Mouse (Mus musculus) erythroid progenitor cell, adult 5-6 weeks (primary cell): ENCODE results near the gene 1700047I17Rik2. TPM values are rescaled to one million over a fixed set of nuclear protein-coding genes. Genes with fewer than 3 reads are reported as not detected.
A peak's percentile ranks its signal among the peaks of the same experiment; 100 is the strongest.
"Not testable (repeated sequence)": the region's sequence is repeated elsewhere in the genome, so short reads cannot be mapped to it uniquely, and the experiment has no call there.

Experiments
- ATAC-seq: replicated peaks from 2 replicates; pipeline ENCODE4 v1.8.0; 2016; ENCODE audit warnings: moderate number of reproducible peaks, mild to moderate bottlenecking, moderate TSS enrichment, inconsistent platforms; ENCODE audit not compliant: poor library complexity, low FRiP score, severe bottlenecking
- total RNA-seq, 2 experiments: library from RNA; stranded (forward) in 1 of 2; stranded (reverse) in 1 of 2; fragments of 150-400 nt in 1 of 2; fragments of 186-747, 209-891 nt in 1 of 2; gene quantifications; 2 replicates each; pipeline versions ENCODE4 v1.2.3 to v1.2.4; 2015 to 2017; ENCODE audit warnings: low replicate concordance in 2 of 2

Gene 1700047I17Rik2
- total RNA-seq (2015; ENCODE audit: low replicate concordance) (26.4 TPM in 1 of 2 replicates, not detected in the other), total RNA-seq (2017; ENCODE audit: low replicate concordance) (not detected in 2 replicates)

DNA sequence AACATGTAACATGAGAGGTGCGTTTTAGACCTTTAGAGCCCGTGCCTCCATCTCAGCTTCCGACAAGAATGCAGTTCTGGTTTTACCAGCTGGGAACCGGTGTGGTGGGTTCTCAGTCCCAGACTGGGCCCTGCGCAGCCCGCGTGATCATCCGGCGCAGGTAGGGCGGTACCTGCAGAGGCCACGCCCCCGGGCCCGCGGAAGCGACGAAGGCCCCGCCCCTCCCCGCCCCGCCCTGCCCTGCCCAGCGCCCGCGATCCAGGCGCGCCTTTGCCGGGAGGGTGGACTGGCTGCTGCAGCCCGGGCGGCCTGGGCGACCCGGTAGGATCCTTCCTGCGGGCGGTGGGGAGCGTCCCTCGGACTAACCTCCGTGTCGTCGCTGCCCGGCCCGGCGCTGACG, at the start of gene 1700047I17Rik2:
Gene 1700047I17Rik2 (plus strand): TSS at position 287 of the 400 bp plus-strand sequence.
- ATAC-seq: peak; percentile 87

DNA sequence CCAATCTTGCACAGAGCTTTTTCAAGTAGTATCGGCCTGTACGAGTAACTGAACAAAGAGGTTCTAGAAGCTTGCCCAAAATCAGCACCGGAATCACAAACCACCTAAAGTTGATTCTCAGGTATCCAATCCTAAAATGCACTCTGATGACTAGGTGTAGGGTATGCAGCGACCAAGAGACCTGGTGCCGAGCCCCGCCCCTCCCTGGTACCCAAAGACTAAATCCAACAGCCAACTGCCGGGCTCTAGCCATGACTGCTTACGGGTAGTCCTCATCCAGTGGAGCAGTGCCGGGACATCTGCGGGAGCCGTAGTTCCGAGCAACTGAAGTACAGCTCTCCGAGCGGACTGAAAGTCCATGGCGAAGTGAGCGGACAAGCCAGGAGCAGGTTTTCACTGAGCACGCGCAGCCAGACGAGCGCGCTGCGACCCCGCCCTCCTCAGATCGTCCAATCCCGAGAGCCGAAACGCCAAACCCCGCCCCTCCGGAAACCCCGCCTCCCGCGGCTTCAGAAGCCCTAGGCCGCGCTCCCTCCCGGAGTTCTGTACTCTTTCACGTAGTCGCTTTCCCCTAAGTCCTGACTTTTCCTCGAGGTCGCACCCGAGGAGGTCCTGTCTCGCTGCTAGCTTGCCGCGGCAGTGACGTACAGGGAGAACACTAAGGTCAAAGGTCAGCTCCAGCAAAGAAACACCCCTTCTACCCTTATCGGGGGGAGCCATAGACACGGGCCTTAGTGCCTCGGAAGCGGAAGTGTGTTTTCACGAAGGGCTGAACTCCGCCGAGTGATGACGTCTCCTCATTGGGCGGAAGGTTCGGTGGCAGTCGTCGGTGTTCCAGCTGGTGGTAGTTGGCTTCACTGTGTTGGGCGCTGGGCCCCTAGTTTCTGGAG, 44.6 kb upstream of the 1700047I17Rik2 start, which contains the start of gene Srp54b:
Gene Srp54b (plus strand): TSS at position 546 of the 890 bp plus-strand sequence.
- ATAC-seq: peak; percentile 94

DNA sequence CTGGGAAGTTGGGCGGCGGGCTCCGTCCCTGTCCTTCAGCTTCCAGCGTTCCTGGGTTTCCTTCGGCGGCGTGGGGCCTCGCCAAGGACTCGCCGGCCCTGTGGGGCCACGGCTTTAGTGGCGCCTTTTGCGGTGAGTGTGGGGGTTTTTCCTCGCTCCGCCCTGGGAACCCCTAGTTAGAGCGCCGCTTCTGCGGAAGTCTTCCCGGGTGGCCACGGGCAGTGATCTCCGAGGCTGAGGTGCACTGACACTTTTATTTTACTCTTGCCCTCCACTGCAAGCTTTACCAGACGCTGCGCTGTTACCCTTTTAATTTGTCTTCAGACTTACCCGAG, 44.0 kb upstream of the 1700047I17Rik2 start:
- not testable (repeated sequence) for ATAC-seq

DNA sequence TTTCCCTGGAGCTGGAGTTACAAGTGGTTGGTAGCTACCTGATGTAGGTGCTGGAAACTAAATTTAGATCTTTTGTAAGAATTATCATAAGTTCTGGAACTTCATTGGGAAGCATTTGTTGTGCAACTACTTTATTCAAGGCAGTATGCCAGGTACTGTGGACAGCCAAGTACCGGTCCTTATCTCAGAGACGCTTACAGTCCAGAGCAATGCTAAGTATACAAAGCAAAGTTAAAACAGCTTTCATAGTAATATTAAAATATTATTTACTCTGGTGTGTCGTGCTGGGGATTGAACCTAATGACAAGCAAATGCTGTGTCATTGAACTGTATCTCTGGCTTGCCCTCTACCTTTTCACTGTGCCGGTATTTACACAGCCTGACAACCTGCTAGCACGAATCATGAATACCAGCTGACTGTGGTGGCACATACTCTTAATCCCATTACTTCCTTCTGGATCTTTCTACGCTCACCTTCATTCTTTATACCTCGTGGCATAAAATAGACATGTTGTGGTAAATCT, 32.3 kb upstream of the 1700047I17Rik2 start:
- not testable (repeated sequence) for ATAC-seq

DNA sequence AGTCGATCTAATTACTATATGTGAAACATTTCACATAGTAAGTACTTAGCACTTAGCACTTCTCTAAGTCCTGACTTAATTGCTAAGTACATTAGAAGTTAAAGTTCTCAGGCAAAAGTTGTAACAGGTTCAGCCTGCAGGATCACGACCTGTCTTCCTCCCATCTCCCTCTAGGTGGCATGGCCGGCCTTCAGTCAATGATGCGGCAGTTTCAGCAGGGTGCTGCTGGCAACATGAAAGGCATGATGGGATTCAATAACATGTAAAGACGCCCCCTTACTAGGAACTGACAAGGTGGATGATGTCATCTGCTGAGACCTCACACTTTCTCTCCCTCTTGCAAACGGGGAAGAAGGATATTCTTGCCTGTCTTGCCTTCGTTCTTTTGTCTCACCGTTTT, 11.7 kb upstream of the 1700047I17Rik2 start:
- peak; percentile 50; the same call in 1 of the 2 replicates for ATAC-seq

DNA sequence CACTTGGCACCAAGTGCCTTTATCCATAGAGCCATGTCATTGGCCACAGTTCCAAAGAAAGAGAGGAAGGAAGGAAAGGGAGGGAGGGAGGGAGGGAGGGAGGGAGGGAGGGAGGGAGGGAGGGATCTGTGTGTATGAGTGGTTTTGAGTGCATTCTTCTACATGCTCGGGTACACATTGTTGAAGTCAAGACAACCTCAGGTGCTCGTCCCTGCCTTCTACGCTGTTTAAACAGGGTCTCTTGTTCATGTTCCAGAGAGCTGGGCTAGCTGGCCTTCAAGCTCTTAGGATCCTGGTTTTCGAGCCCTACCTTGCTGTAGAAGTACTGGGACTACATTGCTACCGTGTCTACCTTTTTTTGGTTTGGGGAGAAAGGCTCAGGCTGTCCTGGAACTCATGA, 10.3 kb upstream of the 1700047I17Rik2 start:
- not testable (repeated sequence) for ATAC-seq

DNA sequence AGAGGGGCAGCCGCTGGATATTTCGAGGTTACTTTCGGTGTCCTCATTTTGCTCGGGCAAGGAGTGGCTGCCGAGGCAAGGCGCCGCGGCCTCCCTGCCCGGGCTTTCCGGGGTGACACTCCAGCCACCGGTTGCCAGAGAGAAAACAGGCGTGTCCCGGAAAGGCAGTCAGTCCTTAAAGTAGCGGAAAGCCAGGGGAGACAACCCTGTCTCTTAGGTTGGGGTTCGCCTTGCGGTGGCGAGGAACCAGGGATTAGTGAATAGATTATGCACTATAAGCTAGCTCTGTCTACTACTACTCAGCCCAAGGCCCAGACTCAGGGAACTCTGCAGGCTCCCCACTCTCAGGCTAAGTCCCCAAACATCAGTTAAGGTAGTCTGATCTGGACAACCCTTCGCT, 407 bp downstream of the 1700047I17Rik2 start:
- ATAC-seq: peak; percentile 87

DNA sequence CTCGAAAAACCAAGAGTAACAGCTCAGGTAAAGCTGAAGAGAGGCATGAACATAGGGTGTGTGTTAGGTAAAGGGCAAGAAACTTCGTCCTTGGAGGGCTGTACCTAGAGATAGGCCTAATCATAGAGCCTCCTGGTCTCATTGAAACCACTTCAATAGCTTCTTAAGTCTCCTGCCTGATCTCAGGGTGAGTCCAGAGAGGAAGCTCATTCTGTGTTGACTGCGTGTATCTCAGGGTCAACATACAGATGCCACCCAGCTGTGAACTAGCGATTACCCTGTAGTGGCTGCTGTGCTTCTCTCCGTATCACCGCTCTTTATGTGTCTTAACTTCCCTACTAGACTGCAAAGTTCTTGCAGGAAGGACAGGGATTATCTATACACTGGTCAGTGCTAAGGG, 13.6 kb downstream of the 1700047I17Rik2 start:
- ATAC-seq: not testable (repeated sequence)

DNA sequence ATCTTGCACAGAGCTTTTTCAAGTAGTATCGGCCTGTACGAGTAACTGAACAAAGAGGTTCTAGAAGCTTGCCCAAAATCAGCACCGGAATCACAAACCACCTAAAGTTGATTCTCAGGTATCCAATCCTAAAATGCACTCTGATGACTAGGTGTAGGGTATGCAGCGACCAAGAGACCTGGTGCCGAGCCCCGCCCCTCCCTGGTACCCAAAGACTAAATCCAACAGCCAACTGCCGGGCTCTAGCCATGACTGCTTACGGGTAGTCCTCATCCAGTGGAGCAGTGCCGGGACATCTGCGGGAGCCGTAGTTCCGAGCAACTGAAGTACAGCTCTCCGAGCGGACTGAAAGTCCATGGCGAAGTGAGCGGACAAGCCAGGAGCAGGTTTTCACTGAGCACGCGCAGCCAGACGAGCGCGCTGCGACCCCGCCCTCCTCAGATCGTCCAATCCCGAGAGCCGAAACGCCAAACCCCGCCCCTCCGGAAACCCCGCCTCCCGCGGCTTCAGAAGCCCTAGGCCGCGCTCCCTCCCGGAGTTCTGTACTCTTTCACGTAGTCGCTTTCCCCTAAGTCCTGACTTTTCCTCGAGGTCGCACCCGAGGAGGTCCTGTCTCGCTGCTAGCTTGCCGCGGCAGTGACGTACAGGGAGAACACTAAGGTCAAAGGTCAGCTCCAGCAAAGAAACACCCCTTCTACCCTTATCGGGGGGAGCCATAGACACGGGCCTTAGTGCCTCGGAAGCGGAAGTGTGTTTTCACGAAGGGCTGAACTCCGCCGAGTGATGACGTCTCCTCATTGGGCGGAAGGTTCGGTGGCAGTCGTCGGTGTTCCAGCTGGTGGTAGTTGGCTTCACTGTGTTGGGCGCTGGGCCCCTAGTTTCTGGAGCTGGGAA, 30.5 kb downstream of the 1700047I17Rik2 start, which contains the start of gene Srp54c:
Gene Srp54c (plus strand): TSS at position 543 of the 894 bp plus-strand sequence.
- ATAC-seq: peak; percentile 94

DNA sequence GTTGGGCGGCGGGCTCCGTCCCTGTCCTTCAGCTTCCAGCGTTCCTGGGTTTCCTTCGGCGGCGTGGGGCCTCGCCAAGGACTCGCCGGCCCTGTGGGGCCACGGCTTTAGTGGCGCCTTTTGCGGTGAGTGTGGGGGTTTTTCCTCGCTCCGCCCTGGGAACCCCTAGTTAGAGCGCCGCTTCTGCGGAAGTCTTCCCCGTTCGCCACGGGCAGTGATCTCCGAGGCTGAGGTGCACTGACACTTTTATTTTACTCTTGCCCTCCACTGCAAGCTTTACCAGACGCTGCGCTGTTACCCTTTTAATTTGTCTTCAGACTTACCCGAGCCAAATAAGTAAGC, 31.1 kb downstream of the 1700047I17Rik2 start:
- peak; percentile 28; the same call in 1 of the 2 replicates for ATAC-seq

DNA sequence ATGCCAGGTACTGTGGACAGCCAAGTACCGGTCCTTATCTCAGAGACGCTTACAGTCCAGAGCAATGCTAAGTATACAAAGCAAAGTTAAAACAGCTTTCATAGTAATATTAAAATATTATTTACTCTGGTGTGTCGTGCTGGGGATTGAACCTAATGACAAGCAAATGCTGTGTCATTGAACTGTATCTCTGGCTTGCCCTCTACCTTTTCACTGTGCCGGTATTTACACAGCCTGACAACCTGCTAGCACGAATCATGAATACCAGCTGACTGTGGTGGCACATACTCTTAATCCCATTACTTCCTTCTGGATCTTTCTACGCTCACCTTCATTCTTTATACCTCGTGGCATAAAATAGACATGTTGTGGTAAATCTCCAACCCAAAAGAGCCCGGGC, 42.9 kb downstream of the 1700047I17Rik2 start:
- ATAC-seq: not testable (repeated sequence)

DNA sequence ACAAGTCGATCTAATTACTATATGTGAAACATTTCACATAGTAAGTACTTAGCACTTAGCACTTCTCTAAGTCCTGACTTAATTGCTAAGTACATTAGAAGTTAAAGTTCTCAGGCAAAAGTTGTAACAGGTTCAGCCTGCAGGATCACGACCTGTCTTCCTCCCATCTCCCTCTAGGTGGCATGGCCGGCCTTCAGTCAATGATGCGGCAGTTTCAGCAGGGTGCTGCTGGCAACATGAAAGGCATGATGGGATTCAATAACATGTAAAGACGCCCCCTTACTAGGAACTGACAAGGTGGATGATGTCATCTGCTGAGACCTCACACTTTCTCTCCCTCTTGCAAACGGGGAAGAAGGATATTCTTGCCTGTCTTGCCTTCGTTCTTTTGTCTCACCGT, 62.6 kb downstream of the 1700047I17Rik2 start:
- ATAC-seq: peak; percentile 59; the same call in 1 of the 2 replicates

DNA sequence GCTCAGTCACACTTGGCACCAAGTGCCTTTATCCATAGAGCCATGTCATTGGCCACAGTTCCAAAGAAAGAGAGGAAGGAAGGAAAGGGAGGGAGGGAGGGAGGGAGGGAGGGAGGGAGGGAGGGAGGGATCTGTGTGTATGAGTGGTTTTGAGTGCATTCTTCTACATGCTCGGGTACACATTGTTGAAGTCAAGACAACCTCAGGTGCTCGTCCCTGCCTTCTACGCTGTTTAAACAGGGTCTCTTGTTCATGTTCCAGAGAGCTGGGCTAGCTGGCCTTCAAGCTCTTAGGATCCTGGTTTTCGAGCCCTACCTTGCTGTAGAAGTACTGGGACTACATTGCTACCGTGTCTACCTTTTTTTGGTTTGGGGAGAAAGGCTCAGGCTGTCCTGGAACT, 64.0 kb downstream of the 1700047I17Rik2 start:
- not testable (repeated sequence) for ATAC-seq

Other genes with a start within 250 kb of the 1700047I17Rik2 start
- gene Gm20403, start 213.1 kb upstream of the 1700047I17Rik2 start, total RNA-seq (2015; ENCODE audit: low replicate concordance): not detected in 2 replicates
- not detected in 2 replicates for gene Gm20403, start 213.1 kb upstream of the 1700047I17Rik2 start, total RNA-seq (2017; ENCODE audit: low replicate concordance)
- gene Baz1a, start 185.2 kb upstream of the 1700047I17Rik2 start, total RNA-seq (2015; ENCODE audit: low replicate concordance): 176 and 191 TPM in 2 replicates
- 72.9 and 78.6 TPM in 2 replicates for gene Baz1a, start 185.2 kb upstream of the 1700047I17Rik2 start, total RNA-seq (2017; ENCODE audit: low replicate concordance)
- 9.7 and 27.2 TPM in 2 replicates for gene 2700097O09Rik, start 119.5 kb upstream of the 1700047I17Rik2 start, total RNA-seq (2015; ENCODE audit: low replicate concordance)
- gene 2700097O09Rik, start 119.5 kb upstream of the 1700047I17Rik2 start, total RNA-seq (2017; ENCODE audit: low replicate concordance): 6.7 and 9.9 TPM in 2 replicates
- gene Srp54a, start 119.3 kb upstream of the 1700047I17Rik2 start, total RNA-seq (2015; ENCODE audit: low replicate concordance): 44.0 and 56.9 TPM in 2 replicates
- 84.2 and 116 TPM in 2 replicates for gene Srp54a, start 119.3 kb upstream of the 1700047I17Rik2 start, total RNA-seq (2017; ENCODE audit: low replicate concordance)
- gene Fam177a, start 75.1 kb upstream of the 1700047I17Rik2 start, total RNA-seq (2015; ENCODE audit: low replicate concordance): 22.3 TPM in 1 of 2 replicates, not detected in the other
- gene Fam177a, start 75.1 kb upstream of the 1700047I17Rik2 start, total RNA-seq (2017; ENCODE audit: low replicate concordance): 20.3 and 21.4 TPM in 2 replicates
- 6.8 and 10.5 TPM in 2 replicates for gene Srp54b, start 44.5 kb upstream of the 1700047I17Rik2 start, total RNA-seq (2015; ENCODE audit: low replicate concordance)
- gene Srp54b, start 44.5 kb upstream of the 1700047I17Rik2 start, total RNA-seq (2017; ENCODE audit: low replicate concordance): 8.5 and 38.5 TPM in 2 replicates
- 14.4 and 25.6 TPM in 2 replicates for gene Srp54c, start 30.6 kb downstream of the 1700047I17Rik2 start, total RNA-seq (2015; ENCODE audit: low replicate concordance)
- gene Srp54c, start 30.6 kb downstream of the 1700047I17Rik2 start, total RNA-seq (2017; ENCODE audit: low replicate concordance): 28.4 and 30.2 TPM in 2 replicates
- 10.8 and 13.4 TPM in 2 replicates for gene 1110008L16Rik, start 100.0 kb downstream of the 1700047I17Rik2 start, total RNA-seq (2015; ENCODE audit: low replicate concordance)
- gene 1110008L16Rik, start 100.0 kb downstream of the 1700047I17Rik2 start, total RNA-seq (2017; ENCODE audit: low replicate concordance): 3.3 and 5.3 TPM in 2 replicates
- gene Ppp2r3c, start 103.4 kb downstream of the 1700047I17Rik2 start, total RNA-seq (2015; ENCODE audit: low replicate concordance): 19.8 and 25.6 TPM in 2 replicates
- gene Ppp2r3c, start 103.4 kb downstream of the 1700047I17Rik2 start, total RNA-seq (2017; ENCODE audit: low replicate concordance): 19.5 and 20.6 TPM in 2 replicates
- gene Psma6, start 184.6 kb downstream of the 1700047I17Rik2 start, total RNA-seq (2015; ENCODE audit: low replicate concordance): 104 and 111 TPM in 2 replicates
- 66.7 and 125 TPM in 2 replicates for gene Psma6, start 184.6 kb downstream of the 1700047I17Rik2 start, total RNA-seq (2017; ENCODE audit: low replicate concordance)